Mouse (Mus musculus) limb, embryonic 11.5 days (tissue): Measurements from ENCODE around the gene Fyn. TPM values are rescaled to one million over a fixed set of nuclear protein-coding genes. Genes with fewer than 3 reads are reported as not detected.

ENCODE experiments used
- ATAC-seq: fragments of 200-750 bp; cut with Nextera tagmentation; 2 replicates; pipeline ENCODE4 v1.8.0; 2017; ENCODE audit warnings: low read depth; ENCODE audit not compliant: insufficient number of reproducible peaks, low FRiP score, low TSS enrichment
- DNase-seq: peaks from one replicate; pipeline ENCODE4 v3.0.0-alpha.2; 2015; ENCODE audit warnings: low spot score
- H3K27ac ChIP-seq: fragments of 300-500 bp; sonication (generic); replicated peaks from 2 replicates; pipeline ENCODE4 v1.5.1; 2014; ENCODE audit warnings: low read depth, mild to moderate bottlenecking, low read length
- H3K27me3 ChIP-seq: fragments of 300-500 bp; sonication (generic); 2 replicates; pipeline ENCODE4 v1.6.1; 2014; ENCODE audit warnings: mild to moderate bottlenecking, low read length, mixed read lengths; ENCODE audit not compliant: control insufficient read depth, insufficient read depth
- H3K36me3 ChIP-seq: fragments of 300-500 bp; sonication (generic); 2 replicates; pipeline ENCODE4 v1.6.1; 2014; ENCODE audit warnings: mild to moderate bottlenecking, low read length, moderate library complexity, mixed read lengths; ENCODE audit not compliant: control insufficient read depth, insufficient read depth
- H3K4me1 ChIP-seq: fragments of 300-500 bp; sonication (generic); 2 replicates; pipeline ENCODE4 v1.6.1; 2014; ENCODE audit warnings: low read length, mixed read lengths; ENCODE audit not compliant: control insufficient read depth, insufficient read depth
- H3K4me2 ChIP-seq: fragments of 300-500 bp; sonication (generic); 2 replicates; pipeline ENCODE4 v1.6.1; 2014; ENCODE audit warnings: low read depth, mild to moderate bottlenecking, moderate library complexity; ENCODE audit not compliant: severe bottlenecking
- H3K4me3 ChIP-seq: fragments of 300-500 bp; sonication (generic); 2 replicates; pipeline ENCODE4 v1.5.1; 2014; ENCODE audit warnings: low read depth, low read length
- H3K9ac ChIP-seq: fragments of 300-500 bp; sonication (generic); 2 replicates; pipeline ENCODE4 v1.6.1; 2014; ENCODE audit warnings: mild to moderate bottlenecking, low read length
- H3K9me3 ChIP-seq: fragments of 300-500 bp; sonication (generic); 2 replicates; pipeline ENCODE4 v1.6.1; 2016; ENCODE audit warnings: low read length; ENCODE audit not compliant: control insufficient read depth
- WGBS: fragments of 180-500 bp; shearing (Covaris S2); extraction: QIAGEN DNeasy Blood & Tissue Kit; methylation state at CpG from one replicate; pipeline ENCODE4 v1.1.7; 2014; 5-methylcytosine and 5-hydroxymethylcytosine counted together
- polyA plus RNA-seq: library from polyadenylated mRNA; unstranded; fragments of >200 nt; fragmentation: Nextera tagmentation; extraction: Ambion mirVana; gene quantifications from 2 replicates; pipeline ENCODE4 v1.2.1, GENCODE M21; 2014

Fyn gene
- polyA plus RNA-seq, 1 experiment from 2014 or later: 20.6 TPM

DNA sequence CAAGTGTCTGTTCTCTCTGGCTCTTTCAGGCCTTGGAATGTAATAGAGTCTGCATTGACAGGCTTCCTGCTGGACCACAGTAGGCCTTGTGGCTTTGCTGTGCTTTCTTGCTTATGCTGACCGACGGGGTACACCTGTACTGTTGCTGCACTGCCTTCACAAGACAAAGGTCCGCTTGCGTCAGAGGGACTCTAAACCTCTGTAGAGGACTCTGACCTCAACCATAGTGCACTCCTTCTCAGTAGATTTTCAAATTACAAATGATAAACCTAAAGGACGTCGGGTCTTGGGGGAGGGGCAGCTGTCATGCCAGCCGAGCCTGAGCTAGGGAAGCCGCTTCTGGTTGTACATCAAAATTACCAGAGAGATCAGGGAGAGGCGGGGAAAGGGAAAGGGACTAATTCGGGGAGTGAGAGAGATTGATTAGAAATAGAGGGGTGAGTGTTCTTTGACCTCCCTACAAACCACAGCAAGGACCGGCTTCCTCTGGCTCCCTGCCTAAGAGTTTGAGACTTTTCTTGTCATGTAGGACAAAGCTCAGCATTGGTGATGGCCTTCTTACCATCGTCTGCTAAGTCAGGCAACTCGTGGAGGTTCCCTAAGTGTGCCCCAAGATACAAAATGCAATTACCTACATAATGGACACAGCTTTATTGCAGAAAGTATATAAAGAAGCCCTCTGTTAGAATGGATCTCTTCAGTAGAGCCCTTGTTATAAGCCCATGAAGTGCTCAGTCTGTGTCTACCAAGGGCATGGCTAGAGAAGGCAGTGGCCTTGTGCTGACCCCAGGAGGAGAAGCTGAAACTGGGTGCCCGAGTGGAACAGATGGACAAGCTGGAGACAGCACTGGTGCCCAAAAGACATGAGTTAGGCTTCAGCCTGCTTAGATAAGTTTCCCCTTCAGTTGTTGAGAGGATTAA lies 64.3 kb downstream of the Fyn start:
- Histone ChIP-seq H3K9ac (no peak overlapping the region), H3K27me3 (no peaks in the 10 kb centered on the region), H3K36me3 (no peaks in the 10 kb centered on the region), H3K4me2 (no peak overlapping the region), H3K4me3 (no peak overlapping the region), H3K27ac (no peak overlapping the region), H3K4me1 (peaks cover 8% of the 10 kb centered on the region), H3K9me3 (no peaks in the 10 kb centered on the region)
- no peak for DNase-seq
- no peak for ATAC-seq
- 63% methylated on average over 14 of the region's 14 CpGs for WGBS

DNA sequence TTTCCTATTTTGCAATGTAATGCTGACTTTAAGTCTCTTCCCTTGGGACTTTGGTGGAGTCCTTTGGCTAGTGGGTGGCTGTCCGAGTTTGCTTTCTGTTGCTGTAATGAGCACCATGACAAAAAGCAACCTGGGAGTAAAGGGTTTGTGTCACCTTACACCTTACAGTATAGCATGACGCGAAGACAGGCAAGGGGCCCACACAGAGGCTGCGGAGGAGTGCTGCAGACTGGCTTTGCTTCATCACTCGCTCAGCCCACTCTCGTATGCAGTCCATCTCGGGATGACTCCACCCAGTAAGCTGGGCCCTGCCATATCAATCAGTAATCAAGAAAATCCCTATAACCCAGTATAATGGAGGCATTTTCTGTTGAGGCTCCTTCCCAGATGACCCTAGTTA lies 65.2 kb downstream of the Fyn start:
- WGBS: 81% methylated on average over 7 of the region's 7 CpGs

DNA sequence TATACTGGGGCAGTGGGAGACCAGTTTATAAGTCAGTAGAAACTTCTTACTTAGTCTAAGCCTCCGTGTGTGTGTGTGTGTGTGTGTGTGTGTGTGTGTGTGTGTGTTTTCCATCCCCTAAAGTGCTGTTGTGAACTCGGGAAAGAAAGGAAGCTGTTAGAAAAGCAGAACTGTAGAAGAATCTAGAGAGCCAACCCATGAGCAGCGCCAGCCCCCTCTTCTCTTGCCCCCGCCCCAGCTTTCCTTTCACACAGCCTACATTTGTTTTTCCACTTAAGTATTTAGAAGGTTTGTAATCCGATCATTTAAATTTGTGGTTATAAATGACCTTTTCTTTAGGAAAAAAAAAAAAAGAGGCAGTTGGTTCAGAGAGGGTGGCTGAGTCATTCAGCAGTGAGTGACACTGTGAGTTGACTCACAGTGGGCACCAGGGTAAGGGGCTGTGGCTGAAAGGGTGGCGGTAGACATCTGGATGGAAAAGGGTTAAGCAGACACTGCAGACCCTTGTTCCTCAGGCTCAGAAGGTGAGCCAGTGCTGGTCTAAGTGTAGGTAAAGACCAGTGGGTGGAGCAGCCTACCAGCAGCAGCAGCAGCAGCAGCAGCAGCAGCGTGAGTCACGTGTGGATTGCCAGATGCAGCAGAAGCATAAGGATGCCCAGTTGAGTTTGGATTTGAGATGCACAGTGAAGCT lies 66.2 kb downstream of the Fyn start:
- no peak for ATAC-seq
- H3K27me3 ChIP-seq: no peaks in the 10 kb centered on the region
- H3K9ac ChIP-seq: no peak overlapping the region
- WGBS: 63% methylated on average over 8 of the region's 8 CpGs
- H3K4me3 ChIP-seq: no peak overlapping the region
- H3K27ac ChIP-seq: no peak overlapping the region
- H3K9me3 ChIP-seq: no peaks in the 10 kb centered on the region
- DNase-seq: no peak
- H3K36me3 ChIP-seq: no peaks in the 10 kb centered on the region
- H3K4me2 ChIP-seq: no peak overlapping the region
- peaks cover 8% of the 10 kb centered on the region for H3K4me1 ChIP-seq

More for the DNA sequence above, 65.2 kb downstream of the Fyn start:
- Histone ChIP-seq H3K9me3 (no peaks in the 10 kb centered on the region), H3K27ac (no peak overlapping the region), H3K36me3 (no peaks in the 10 kb centered on the region), H3K4me2 (no peak overlapping the region), H3K4me3 (no peak overlapping the region), H3K9ac (no peak overlapping the region), H3K4me1 (peaks cover 8% of the 10 kb centered on the region), H3K27me3 (no peaks in the 10 kb centered on the region)
- ATAC-seq (no peak), DNase-seq (no peak)

DNA sequence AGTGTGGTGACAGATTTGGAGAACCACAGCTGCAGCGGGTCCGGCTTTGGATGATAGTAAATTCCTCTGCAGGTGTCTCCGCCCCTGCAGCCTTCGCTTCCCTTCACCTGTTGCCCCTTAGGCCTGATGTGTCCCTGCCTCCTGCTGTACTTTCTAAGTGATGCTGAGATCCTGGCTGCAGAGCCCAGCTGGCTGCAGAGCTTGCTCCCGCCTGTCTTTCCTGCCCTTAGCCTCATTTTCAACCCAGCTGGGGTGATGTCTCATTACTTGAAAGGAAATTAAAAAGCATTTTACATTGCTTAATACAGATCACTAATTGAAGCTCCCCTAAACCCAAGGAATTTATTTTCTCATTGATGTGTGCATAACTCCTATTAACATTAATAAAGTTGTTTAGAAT lies 70.2 kb downstream of the Fyn start:
- Histone ChIP-seq H3K4me2 (no peak overlapping the region), H3K4me3 (no peak overlapping the region), H3K4me1 (no peaks in the 10 kb centered on the region), H3K27me3 (no peaks in the 10 kb centered on the region), H3K27ac (no peak overlapping the region), H3K36me3 (no peaks in the 10 kb centered on the region), H3K9me3 (no peaks in the 10 kb centered on the region), H3K9ac (no peak overlapping the region)
- 52% methylated on average over 5 of the region's 5 CpGs for WGBS
- ATAC-seq (no peak), DNase-seq (no peak)

DNA sequence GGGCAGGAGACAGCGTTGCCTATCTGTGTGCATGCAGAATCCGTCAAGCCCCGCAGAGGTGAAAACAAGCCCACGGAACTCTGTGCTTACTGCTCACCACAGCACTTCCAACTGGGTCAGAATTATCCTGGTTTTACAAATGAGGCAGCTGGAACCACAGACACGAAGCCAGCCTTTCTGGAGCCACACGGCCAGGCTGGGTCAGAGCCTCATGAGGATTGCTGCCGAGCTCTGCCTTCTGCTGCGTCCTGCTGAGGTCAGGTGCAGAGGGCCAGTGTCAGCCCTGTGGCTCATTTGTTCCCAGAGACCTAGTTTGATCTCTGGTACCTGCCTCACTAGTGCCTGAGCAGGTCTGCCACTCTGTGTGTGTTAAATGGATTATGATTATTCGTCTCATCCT lies 71.9 kb downstream of the Fyn start:
- Histone ChIP-seq H3K27ac (no peak overlapping the region), H3K4me1 (no peaks in the 10 kb centered on the region), H3K4me2 (no peak overlapping the region), H3K4me3 (no peak overlapping the region), H3K9ac (no peak overlapping the region), H3K36me3 (no peaks in the 10 kb centered on the region), H3K9me3 (no peaks in the 10 kb centered on the region), H3K27me3 (no peaks in the 10 kb centered on the region)
- 80% methylated on average over 9 of the region's 9 CpGs for WGBS
- no peak for ATAC-seq
- no peak for DNase-seq

DNA sequence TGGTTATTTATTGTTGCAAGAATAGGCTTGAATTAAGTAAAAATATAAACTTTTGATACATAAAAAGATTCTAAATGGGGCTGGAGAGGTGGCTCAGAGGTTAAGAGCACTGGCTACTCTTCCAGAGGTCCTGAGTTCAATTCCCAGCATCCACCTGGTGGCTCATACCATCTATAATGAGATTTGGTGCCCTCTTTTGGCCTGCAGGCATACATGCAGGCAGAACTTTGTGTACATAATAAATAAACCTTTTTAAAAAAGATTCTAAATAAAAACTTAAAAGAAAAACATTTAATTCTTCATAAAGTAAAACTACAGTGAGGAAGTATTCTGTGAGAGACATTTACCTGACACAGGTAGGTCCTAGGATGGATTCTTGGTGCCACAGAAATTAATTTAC lies 73.0 kb downstream of the Fyn start:
- H3K4me3 ChIP-seq: no peak overlapping the region
- ATAC-seq (no peak), DNase-seq (no peak)
- H3K4me1 ChIP-seq: no peaks in the 10 kb centered on the region
- no peak overlapping the region for H3K4me2 ChIP-seq
- H3K9ac ChIP-seq: no peak overlapping the region
- no peak overlapping the region for H3K27ac ChIP-seq
- no peaks in the 10 kb centered on the region for H3K9me3 ChIP-seq
- no peaks in the 10 kb centered on the region for H3K27me3 ChIP-seq
- no peaks in the 10 kb centered on the region for H3K36me3 ChIP-seq

DNA sequence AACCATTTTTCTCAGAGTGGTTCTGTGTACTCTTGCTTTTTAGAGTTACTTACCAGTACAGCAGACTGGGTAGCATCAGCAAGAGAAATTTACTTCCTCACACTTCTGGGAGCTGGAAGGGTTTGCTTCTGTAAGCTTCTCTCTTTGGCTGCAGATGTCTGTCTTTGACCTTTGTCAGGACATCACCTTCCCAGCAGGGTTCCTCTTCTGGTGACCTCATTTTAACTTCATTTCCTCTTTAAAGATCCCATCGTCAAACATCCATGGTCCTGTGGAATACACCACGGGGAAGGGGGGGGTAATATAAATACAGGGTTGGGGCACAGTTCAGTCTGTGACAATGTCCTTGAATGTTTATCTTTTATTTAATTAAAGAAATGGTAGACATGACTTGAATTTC lies 74.5 kb downstream of the Fyn start:
- H3K4me2 ChIP-seq: no peak overlapping the region
- no peaks in the 10 kb centered on the region for H3K36me3 ChIP-seq
- H3K27ac ChIP-seq: no peak overlapping the region
- H3K27me3 ChIP-seq: no peaks in the 10 kb centered on the region
- no peaks in the 10 kb centered on the region for H3K4me1 ChIP-seq
- ATAC-seq: no peak
- no peak overlapping the region for H3K9ac ChIP-seq
- no peaks in the 10 kb centered on the region for H3K9me3 ChIP-seq
- no peak overlapping the region for H3K4me3 ChIP-seq
- 49% methylated on average over 2 of the region's 2 CpGs for WGBS
- DNase-seq: no peak

DNA sequence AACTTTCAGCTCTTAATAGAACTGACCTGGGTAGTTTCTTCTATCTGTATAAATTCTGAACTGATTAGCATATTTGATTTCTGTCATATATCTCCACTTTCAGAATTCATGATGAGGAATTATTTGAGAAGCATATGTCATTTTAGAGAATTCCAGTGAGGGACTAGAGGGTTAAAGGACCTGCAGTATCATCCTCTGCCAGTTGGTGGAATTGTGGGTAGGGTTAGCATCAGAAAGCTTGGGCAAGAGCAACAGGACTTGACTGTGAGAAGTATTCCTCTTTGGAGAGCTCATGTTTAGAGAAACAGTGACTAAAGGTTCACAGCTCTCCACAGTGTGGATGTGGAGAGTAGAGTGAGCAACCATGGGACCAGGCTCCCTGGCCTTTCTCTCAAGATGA lies 75.3 kb downstream of the Fyn start:
- no peak overlapping the region for H3K4me3 ChIP-seq
- no peak overlapping the region for H3K4me2 ChIP-seq
- no peaks in the 10 kb centered on the region for H3K27me3 ChIP-seq
- H3K27ac ChIP-seq: no peak overlapping the region
- DNase-seq: no peak
- no peak for ATAC-seq
- no peaks in the 10 kb centered on the region for H3K36me3 ChIP-seq
- H3K4me1 ChIP-seq: no peaks in the 10 kb centered on the region
- H3K9ac ChIP-seq: no peak overlapping the region
- H3K9me3 ChIP-seq: no peaks in the 10 kb centered on the region
